Mouse (Mus musculus): ENCODE data around the gene Arntl2. TPM values are rescaled to one million over a fixed set of nuclear protein-coding genes. Genes with fewer than 3 reads are reported as not detected.

Gene Arntl2
- total RNA-seq, 4 experiments from 2014 or later, result 4.8 to 8.5 (median 5.6) TPM

Other genes with a start within 250 kb of the Arntl2 start
- 10 to 100 TPM; 92.6 to 96.2 (median 94.2) TPM for gene Fgfr1op2, start 218.9 kb upstream of the Arntl2 start, total RNA-seq (2022)
- 10 to 100 TPM; 29.8 to 44.1 (median 36.3) TPM for gene Ints13, start 218.2 kb upstream of the Arntl2 start, total RNA-seq (2022)
- 10 to 100 TPM; 37.8 to 48.1 (median 42.4) TPM for gene Med21, start 153.5 kb upstream of the Arntl2 start, total RNA-seq (2022)
- 10 to 100 TPM; 33.8 to 36.0 (median 34.6) TPM for gene Tm7sf3, start 153.2 kb upstream of the Arntl2 start, total RNA-seq (2022)
- 10 to 100 TPM; 23.4 to 29.2 (median 25.6) TPM for gene Stk38l, start 71.1 kb upstream of the Arntl2 start, total RNA-seq (2022)
- gene Smco2, start 54.0 kb downstream of the Arntl2 start, total RNA-seq (2022), result under 1 TPM in 1 of 4 experiments, not detected in 3; 0.73 TPM
- 10 to 100 TPM; 48.2 to 53.8 (median 52.5) TPM for gene Ppfibp1, start 92.4 kb downstream of the Arntl2 start, total RNA-seq (2022)
- not detected for gene 1700034J05Rik, start 158.4 kb downstream of the Arntl2 start, total RNA-seq (2022)
- 1 to 10 TPM; 1.5 to 2.4 (median 1.9) TPM for gene Rep15, start 236.5 kb downstream of the Arntl2 start, total RNA-seq (2022)
- 10 to 100 TPM; 34.0 to 46.9 (median 39.1) TPM for gene Mrps35, start 246.7 kb downstream of the Arntl2 start, total RNA-seq (2022)

All from left cerebral cortex, adult 8-10 months (tissue).